Comparison of ENCODE assay signal across 8 mouse cellular contexts in the genomic region with DNA sequence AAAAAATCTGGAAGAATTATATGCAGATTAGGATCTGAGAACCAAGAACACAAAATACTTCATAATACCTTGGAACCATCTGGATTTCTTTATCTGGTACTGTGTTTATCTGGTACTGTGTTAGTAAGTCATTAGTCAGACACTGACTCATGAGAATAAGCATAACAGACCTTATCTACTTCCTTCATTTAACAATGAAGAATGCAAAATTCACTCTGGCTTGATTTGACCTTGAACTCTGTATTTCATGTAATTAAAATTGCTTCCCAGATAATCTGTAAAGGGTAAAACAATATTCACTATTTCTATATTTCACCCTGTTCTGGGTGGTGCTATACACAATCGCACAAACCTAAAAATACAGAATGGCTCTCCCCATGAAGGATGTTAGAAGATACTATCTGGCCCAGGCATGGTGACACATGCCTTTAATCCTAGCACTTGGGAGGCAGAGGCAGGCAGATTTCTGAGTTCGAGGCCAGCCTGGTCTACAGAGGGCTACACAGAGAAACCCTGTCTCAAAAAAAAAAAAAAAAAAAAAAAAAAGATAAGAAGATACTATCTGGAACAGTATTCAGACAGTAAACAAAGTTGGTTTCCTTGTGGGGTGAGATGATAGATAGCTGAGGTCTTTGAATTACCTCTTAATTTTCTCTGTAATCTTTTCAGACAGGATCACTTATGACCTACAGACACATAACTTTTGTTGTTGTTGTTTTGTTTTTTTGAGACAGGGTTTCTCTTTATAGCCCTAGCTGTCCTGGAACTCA. TPM values are rescaled to one million over a fixed set of nuclear protein-coding genes. Genes with fewer than 3 reads are reported as not detected.
DNase-seq lines count a peak whose midpoint lies in the region; ATAC-seq and TF ChIP-seq lines count a peak whose summit lies in the region.

No protein-coding gene starts in this region.

- no peaks in the 10 kb centered on the region for H3K4me1 ChIP-seq in lung, embryonic 14.5 days (ENCODE audit: insufficient read depth)
- peaks cover 14% of the 10 kb centered on the region for H3K4me1 ChIP-seq in forebrain, embryonic 10.5 days
- peaks cover 3% of the 10 kb centered on the region; the same call in 1 of the 2 replicates for H3K4me1 ChIP-seq in limb, embryonic 14.5 days (ENCODE audit: control insufficient read depth, insufficient read depth, low read length)
- no peaks in the 10 kb centered on the region for H3K4me1 ChIP-seq in stomach, embryonic 14.5 days (ENCODE audit: control insufficient read depth, insufficient read depth, low read length)

- WGBS in lung, embryonic 14.5 days: 95% methylated on average over 2 of the region's 2 CpGs
- 91% methylated on average over 2 of the region's 2 CpGs for WGBS in forebrain, embryonic 10.5 days
- WGBS in limb, embryonic 14.5 days: 95% methylated on average over 2 of the region's 2 CpGs
- 91% methylated on average over 2 of the region's 2 CpGs for WGBS in stomach, embryonic 14.5 days

- no peak overlapping the region for H3K9ac ChIP-seq in lung, embryonic 14.5 days
- H3K9ac ChIP-seq in limb, embryonic 14.5 days (ENCODE audit: low read depth, low read length, severe bottlenecking): no peak overlapping the region; the same call in 1 of the 2 replicates
- no peak overlapping the region for H3K9ac ChIP-seq in stomach, embryonic 14.5 days (replicated peaks; ENCODE audit: low read depth, low read length)

- H3K4me3 ChIP-seq in lung, embryonic 14.5 days (ENCODE audit: low read depth, low read length): peak overlapping the region; percentile 79
- H3K4me3 ChIP-seq in forebrain, embryonic 10.5 days: peak overlapping the region; percentile 96
- peak overlapping the region; percentile 91 for H3K4me3 ChIP-seq in limb, embryonic 14.5 days (replicated peaks; ENCODE audit: low read length)
- H3K4me3 ChIP-seq in stomach, embryonic 14.5 days (ENCODE audit: low read depth, low read length): peak overlapping the region; percentile 85; the same call in 1 of the 2 replicates

- H3K9me3 ChIP-seq in lung, embryonic 14.5 days (ENCODE audit: low read depth, low read length): no peaks in the 10 kb centered on the region
- no peaks in the 10 kb centered on the region for H3K9me3 ChIP-seq in forebrain, embryonic 10.5 days
- no peaks in the 10 kb centered on the region for H3K9me3 ChIP-seq in limb, embryonic 14.5 days (ENCODE audit: control insufficient read depth, low read length)
- H3K9me3 ChIP-seq in stomach, embryonic 14.5 days (ENCODE audit: control insufficient read depth, low read depth, low read length): no peaks in the 10 kb centered on the region

- H3K36me3 ChIP-seq in lung, embryonic 14.5 days (ENCODE audit: insufficient read depth): peaks cover 29% of the 10 kb centered on the region
- peaks cover 33% of the 10 kb centered on the region for H3K36me3 ChIP-seq in forebrain, embryonic 10.5 days (replicated peaks)
- H3K36me3 ChIP-seq in limb, embryonic 14.5 days (ENCODE audit: control insufficient read depth, insufficient read depth, low read length): peaks cover 26% of the 10 kb centered on the region
- H3K36me3 ChIP-seq in stomach, embryonic 14.5 days (ENCODE audit: control insufficient read depth, insufficient read depth, low read length): peaks cover 23% of the 10 kb centered on the region

- no peak for ATAC-seq in lung, embryonic 14.5 days (ENCODE audit: insufficient read depth)
- ATAC-seq in limb, embryonic 14.5 days (ENCODE audit: low FRiP score, low read depth): no peak
- ATAC-seq in stomach, embryonic 14.5 days (ENCODE audit: insufficient number of reproducible peaks, insufficient read depth, low FRiP score, low read depth): no peak

- H3K4me2 ChIP-seq in lung, embryonic 14.5 days: peak overlapping the region; percentile 69
- peak overlapping the region; percentile 40 for H3K4me2 ChIP-seq in limb, embryonic 14.5 days (replicated peaks; ENCODE audit: low read depth, low read length, severe bottlenecking)
- H3K4me2 ChIP-seq in stomach, embryonic 14.5 days (replicated peaks; ENCODE audit: low read depth, low read length): peak overlapping the region; percentile 65; the same call in 1 of the 2 replicates

- TF ChIP-seq CTCF in lung, embryonic 14.5 days (IDR thresholded peaks at IDR 0.05; ENCODE audit: low read depth): no peak

- peaks cover 5% of the 10 kb centered on the region; the same call in 1 of the 2 replicates for H3K27me3 ChIP-seq in lung, embryonic 14.5 days (ENCODE audit: insufficient read depth, low read length)
- H3K27me3 ChIP-seq in forebrain, embryonic 10.5 days (ENCODE audit: poor library complexity, severe bottlenecking): peaks cover 19% of the 10 kb centered on the region
- no peaks in the 10 kb centered on the region for H3K27me3 ChIP-seq in limb, embryonic 14.5 days (ENCODE audit: control insufficient read depth, insufficient read depth, low read length)
- H3K27me3 ChIP-seq in stomach, embryonic 14.5 days (ENCODE audit: control insufficient read depth, insufficient read depth, low read length): no peaks in the 10 kb centered on the region

- TF ChIP-seq POLR2A in limb, embryonic 14.5 days (IDR thresholded peaks at IDR 0.05; ENCODE audit: borderline replicate concordance, extremely low read depth, insufficient read depth, insufficient read length): no peak

- H3K27ac ChIP-seq in lung, embryonic 14.5 days (ENCODE audit: low read depth): no peak overlapping the region
- H3K27ac ChIP-seq in forebrain, embryonic 10.5 days: no peak overlapping the region
- no peak overlapping the region for H3K27ac ChIP-seq in limb, embryonic 14.5 days (replicated peaks; ENCODE audit: low read depth, low read length)
- no peak overlapping the region for H3K27ac ChIP-seq in stomach, embryonic 14.5 days (ENCODE audit: low read length)

- DNase-seq in lung, embryonic 14.5 days: peak; percentile 8
- no peak for DNase-seq in lung, postnatal 25 days (ENCODE audit: low spot score)
- no peak for DNase-seq in forebrain, embryonic 10.5 days (ENCODE audit: extremely low spot score, low spot score)
- DNase-seq in limb, embryonic 14.5 days (ENCODE audit: low spot score): no peak
- no peak for DNase-seq in ovary, postnatal 36 days (ENCODE audit: low spot score)
- no peak for DNase-seq in left cerebral cortex, adult 8-10 months (ENCODE audit: low spot score in 2 of 2)
- no peak for DNase-seq in gastrocnemius, adult 18-20 months (ENCODE audit: low spot score)

RNA-seq across cellular contexts. Expression of gene 2610507B11Rik, which starts 0.9 kb away (rescaled TPM):
- polyA plus RNA-seq in lung, embryonic 14.5 days (2014; fragmentation: Nextera tagmentation; extraction: Ambion mirVana): 71.2 and 76.8 TPM in 2 replicates
- 72.5 and 72.7 TPM in 2 replicates for polyA plus RNA-seq in forebrain, embryonic 10.5 days (2016; fragmentation: Nextera tagmentation; extraction: Ambion mirVana)
- 58.7 and 61.7 TPM in 2 replicates for polyA plus RNA-seq in limb, embryonic 14.5 days (2012; rRNA removed)
- 72.6 and 82.1 TPM in 2 replicates for polyA plus RNA-seq in limb, embryonic 14.5 days (2014; fragmentation: Nextera tagmentation; extraction: Ambion mirVana)
- polyA plus RNA-seq in stomach, embryonic 14.5 days (2014; fragmentation: Nextera tagmentation; extraction: Ambion mirVana): 98.3 and 98.7 TPM in 2 replicates
- total RNA-seq in left cerebral cortex, adult 8-10 months (2022): 100 to 1,000 TPM; 172 to 181 (median 177) TPM
- 100 to 1,000 TPM; 200 to 204 TPM for total RNA-seq in gastrocnemius, adult 18-20 months (2021)

RNA-seq across cellular contexts. Expression of gene Supt6, which starts 14.9 kb away (rescaled TPM):
- 25.8 and 27.9 TPM in 2 replicates for polyA plus RNA-seq in lung, embryonic 14.5 days (2014; fragmentation: Nextera tagmentation; extraction: Ambion mirVana)
- 37.1 and 39.2 TPM in 2 replicates for polyA plus RNA-seq in forebrain, embryonic 10.5 days (2016; fragmentation: Nextera tagmentation; extraction: Ambion mirVana)
- 30.6 and 31.4 TPM in 2 replicates for polyA plus RNA-seq in limb, embryonic 14.5 days (2012; rRNA removed)
- 27.7 and 30.8 TPM in 2 replicates for polyA plus RNA-seq in limb, embryonic 14.5 days (2014; fragmentation: Nextera tagmentation; extraction: Ambion mirVana)
- 25.3 and 26.2 TPM in 2 replicates for polyA plus RNA-seq in stomach, embryonic 14.5 days (2014; fragmentation: Nextera tagmentation; extraction: Ambion mirVana)
- total RNA-seq in left cerebral cortex, adult 8-10 months (2022): 100 to 1,000 TPM in 2 of 4 experiments, 10 to 100 TPM in 2; 98.7 to 102 (median 100) TPM
- total RNA-seq in gastrocnemius, adult 18-20 months (2021): 10 to 100 TPM; 27.8 to 32.3 TPM

RNA-seq across cellular contexts. Expression of gene Sdf2, which starts 15.1 kb away (rescaled TPM):
- 72.6 and 76.7 TPM in 2 replicates for polyA plus RNA-seq in lung, embryonic 14.5 days (2014; fragmentation: Nextera tagmentation; extraction: Ambion mirVana)
- 42.9 and 43.3 TPM in 2 replicates for polyA plus RNA-seq in forebrain, embryonic 10.5 days (2016; fragmentation: Nextera tagmentation; extraction: Ambion mirVana)
- polyA plus RNA-seq in limb, embryonic 14.5 days (2012; rRNA removed): 125 and 140 TPM in 2 replicates
- polyA plus RNA-seq in limb, embryonic 14.5 days (2014; fragmentation: Nextera tagmentation; extraction: Ambion mirVana): 93.8 and 107 TPM in 2 replicates
- polyA plus RNA-seq in stomach, embryonic 14.5 days (2014; fragmentation: Nextera tagmentation; extraction: Ambion mirVana): 101 and 102 TPM in 2 replicates
- total RNA-seq in left cerebral cortex, adult 8-10 months (2022): 10 to 100 TPM; 54.1 to 66.1 (median 59.1) TPM
- total RNA-seq in gastrocnemius, adult 18-20 months (2021): 10 to 100 TPM; 40.8 to 44.7 TPM

RNA-seq across cellular contexts. Expression of gene BC030499, which starts 30.0 kb away (rescaled TPM):
- polyA plus RNA-seq in lung, embryonic 14.5 days (2014; fragmentation: Nextera tagmentation; extraction: Ambion mirVana): 0.45 and 0.66 TPM in 2 replicates
- 0.26 and 0.52 TPM in 2 replicates for polyA plus RNA-seq in forebrain, embryonic 10.5 days (2016; fragmentation: Nextera tagmentation; extraction: Ambion mirVana)
- polyA plus RNA-seq in limb, embryonic 14.5 days (2012; rRNA removed): 0.40 and 0.58 TPM in 2 replicates
- 0.21 and 0.23 TPM in 2 replicates for polyA plus RNA-seq in limb, embryonic 14.5 days (2014; fragmentation: Nextera tagmentation; extraction: Ambion mirVana)
- 0.17 and 0.32 TPM in 2 replicates for polyA plus RNA-seq in stomach, embryonic 14.5 days (2014; fragmentation: Nextera tagmentation; extraction: Ambion mirVana)
- total RNA-seq in left cerebral cortex, adult 8-10 months (2022): 10 to 100 TPM; 12.0 to 15.3 (median 13.3) TPM
- under 1 TPM; 0.38 to 0.46 TPM for total RNA-seq in gastrocnemius, adult 18-20 months (2021)

RNA-seq across cellular contexts. Expression of gene Spag5, which starts 40.7 kb away (rescaled TPM):
- polyA plus RNA-seq in lung, embryonic 14.5 days (2014; fragmentation: Nextera tagmentation; extraction: Ambion mirVana): 54.2 and 59.8 TPM in 2 replicates
- 74.9 and 76.6 TPM in 2 replicates for polyA plus RNA-seq in forebrain, embryonic 10.5 days (2016; fragmentation: Nextera tagmentation; extraction: Ambion mirVana)
- polyA plus RNA-seq in limb, embryonic 14.5 days (2012; rRNA removed): 56.6 and 57.3 TPM in 2 replicates
- polyA plus RNA-seq in limb, embryonic 14.5 days (2014; fragmentation: Nextera tagmentation; extraction: Ambion mirVana): 28.7 and 31.2 TPM in 2 replicates
- 40.5 and 44.6 TPM in 2 replicates for polyA plus RNA-seq in stomach, embryonic 14.5 days (2014; fragmentation: Nextera tagmentation; extraction: Ambion mirVana)
- 10 to 100 TPM in 1 of 4 experiments, 1 to 10 TPM in 3; 6.8 to 11.9 (median 7.1) TPM for total RNA-seq in left cerebral cortex, adult 8-10 months (2022)
- 1 to 10 TPM; 2.3 to 2.5 TPM for total RNA-seq in gastrocnemius, adult 18-20 months (2021)
